Mouse (Mus musculus): ENCODE measurements around the gene Rbm20. TPM values are rescaled to one million over a fixed set of nuclear protein-coding genes. Genes with fewer than 3 reads are reported as not detected.
A peak's percentile ranks its signal among the peaks of the same experiment; 100 is the strongest.

The Rbm20 gene
- polyA plus RNA-seq, 1 experiment from 2014 or later: 52.0 TPM

GRCm38 (mm10) chr19:53807276-53807801, 130.2 kb downstream of the Rbm20 start:
- peak overlapping the region; percentile 45 for H3K4me2 ChIP-seq (ENCODE audit: low read length)
- peak overlapping the region; percentile 53; the same call in 1 of the 2 replicates for H3K9ac ChIP-seq (ENCODE audit: low read length)

GRCm38 (mm10) chr19:53808041-53808777, 131.1 kb downstream of the Rbm20 start:
- ATAC-seq (ENCODE audit: insufficient number of reproducible peaks, insufficient read depth, low FRiP score, low read depth): no peak
- Histone ChIP-seq H3K4me1 (ENCODE audit: control insufficient read depth in 2 of 2, insufficient read depth in 2 of 2, low read length in 2 of 2) (peaks cover 48 to 79% of the 10 kb centered on the region in 2 experiments), H3K9me3 (ENCODE audit: control insufficient read depth, low read length) (no peaks in the 10 kb centered on the region), H3K27me3 (ENCODE audit: control insufficient read depth, insufficient read depth, low read length) (no peaks in the 10 kb centered on the region), H3K4me3 (ENCODE audit: control insufficient read depth in 1 of 2, insufficient read depth in 1 of 2, low read depth in 1 of 2, low read length in 2 of 2) (0 out of 4 replicates have a peak overlapping the region, but pooled peaks of 1 of the 2 experiments have one; percentile 3), H3K9ac (ENCODE audit: low read length) (peak overlapping the region; percentile 53), H3K36me3 (ENCODE audit: control insufficient read depth, insufficient read depth, low read length) (peaks cover 1% of the 10 kb centered on the region), H3K27ac (replicated peaks in 1 of 2; ENCODE audit: control insufficient read depth in 1 of 2, insufficient read depth in 1 of 2, low read depth in 2 of 2, low read length in 2 of 2) (peak overlapping the region; percentile 55 to 79), H3K4me2 (ENCODE audit: low read length) (peak overlapping the region; percentile 45)
- 17% methylated on average over 15 of the region's 15 CpGs for WGBS

More at GRCm38 (mm10) chr19:53807276-53807801, 130.2 kb downstream of the Rbm20 start:
- H3K36me3 ChIP-seq (ENCODE audit: control insufficient read depth, insufficient read depth, low read length): no peaks in the 10 kb centered on the region
- no peak overlapping the region for H3K4me3 ChIP-seq (ENCODE audit: control insufficient read depth in 1 of 2, insufficient read depth in 1 of 2, low read depth in 1 of 2, low read length in 2 of 2)
- H3K4me1 ChIP-seq (ENCODE audit: control insufficient read depth in 2 of 2, insufficient read depth in 2 of 2, low read length in 2 of 2): peaks cover 52 to 85% of the 10 kb centered on the region in 2 experiments
- no peaks in the 10 kb centered on the region for H3K27me3 ChIP-seq (ENCODE audit: control insufficient read depth, insufficient read depth, low read length)
- H3K27ac ChIP-seq (replicated peaks in 1 of 2; ENCODE audit: control insufficient read depth in 1 of 2, insufficient read depth in 1 of 2, low read depth in 2 of 2, low read length in 2 of 2): peak overlapping the region; percentile 43 to 79; a peak in 3 of 4 replicates
- H3K9me3 ChIP-seq (ENCODE audit: control insufficient read depth, low read length): no peaks in the 10 kb centered on the region
- 53% methylated on average over 5 of the region's 5 CpGs for WGBS
- no peak for ATAC-seq (ENCODE audit: insufficient number of reproducible peaks, insufficient read depth, low FRiP score, low read depth)

DNA sequence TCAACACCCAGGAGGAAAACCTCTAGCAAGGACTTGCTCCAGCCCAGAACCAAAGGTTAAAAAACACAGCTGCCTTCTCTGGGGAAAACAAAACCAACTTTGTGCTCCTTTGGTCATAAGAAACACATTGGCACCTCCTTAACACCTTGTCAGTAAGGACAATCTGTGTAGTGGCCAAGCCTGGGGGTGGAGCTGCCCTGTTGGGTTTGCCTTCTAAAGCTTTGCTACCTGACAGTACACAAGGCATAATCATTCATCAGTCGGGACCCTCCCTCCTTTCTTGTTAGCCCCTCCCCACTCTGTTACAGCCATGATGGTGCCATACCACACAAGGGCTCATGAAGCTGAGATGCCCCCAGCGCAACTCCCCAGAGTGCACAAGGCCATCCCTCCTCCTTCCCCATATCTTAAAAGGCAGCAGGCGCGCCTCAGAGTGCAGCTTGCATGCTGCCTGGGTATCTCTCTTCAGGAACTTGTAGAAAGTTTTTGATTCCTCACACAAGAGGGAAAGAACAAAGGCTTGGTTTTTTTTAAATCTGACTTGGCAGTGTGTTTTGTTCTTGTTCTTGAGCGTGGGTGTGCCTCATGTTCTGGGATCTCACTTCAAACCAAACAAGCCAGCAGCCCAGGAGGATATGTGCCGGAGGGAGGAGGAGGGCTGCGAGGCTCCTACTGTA, 132.2 kb downstream of the Rbm20 start:
- Histone ChIP-seq H3K4me1 (ENCODE audit: control insufficient read depth in 2 of 2, insufficient read depth in 2 of 2, low read length in 2 of 2) (peaks cover 39 to 68% of the 10 kb centered on the region in 2 experiments), H3K36me3 (ENCODE audit: control insufficient read depth, insufficient read depth, low read length) (peaks cover 12% of the 10 kb centered on the region), H3K9ac (ENCODE audit: low read length) (peak overlapping the region; percentile 18), H3K27ac (replicated peaks in 1 of 2; ENCODE audit: control insufficient read depth in 1 of 2, insufficient read depth in 1 of 2, low read depth in 2 of 2, low read length in 2 of 2) (peak overlapping the region; percentile 29 to 79), H3K27me3 (ENCODE audit: control insufficient read depth, insufficient read depth, low read length) (no peaks in the 10 kb centered on the region), H3K4me2 (ENCODE audit: low read length) (peak overlapping the region; percentile 33), H3K4me3 (ENCODE audit: control insufficient read depth in 1 of 2, insufficient read depth in 1 of 2, low read depth in 1 of 2, low read length in 2 of 2) (no peak overlapping the region), H3K9me3 (ENCODE audit: control insufficient read depth, low read length) (no peaks in the 10 kb centered on the region)
- WGBS: 20% methylated on average over 7 of the region's 7 CpGs
- ATAC-seq (ENCODE audit: insufficient number of reproducible peaks, insufficient read depth, low FRiP score, low read depth): no peak

DNA sequence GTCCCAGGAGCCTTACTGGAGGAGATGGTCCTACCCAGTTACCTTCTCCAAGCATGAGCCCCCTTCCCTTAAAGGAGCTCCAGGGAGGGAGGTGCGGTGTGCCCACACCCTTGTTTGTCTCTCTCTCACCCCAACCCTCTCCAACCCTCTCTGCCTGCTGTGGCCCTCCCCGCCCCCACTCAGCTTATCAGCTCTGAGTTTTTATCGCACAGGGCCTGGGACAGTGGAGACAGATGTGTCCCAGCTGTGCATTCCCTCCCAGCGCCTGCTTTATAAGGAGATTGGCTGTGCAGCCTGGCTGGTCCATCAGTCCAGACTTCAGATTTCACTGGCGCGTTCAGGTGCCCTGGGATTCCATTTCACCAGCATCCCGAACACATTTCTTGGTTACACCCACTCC, 132.9 kb downstream of the Rbm20 start:
- Histone ChIP-seq H3K9ac (ENCODE audit: low read length) (peak overlapping the region; percentile 21; the same call in 1 of the 2 replicates), H3K9me3 (ENCODE audit: control insufficient read depth, low read length) (no peaks in the 10 kb centered on the region), H3K4me1 (ENCODE audit: control insufficient read depth in 2 of 2, insufficient read depth in 2 of 2, low read length in 2 of 2) (peaks cover 36 to 65% of the 10 kb centered on the region in 2 experiments), H3K4me2 (ENCODE audit: low read length) (peak overlapping the region; percentile 33), H3K36me3 (ENCODE audit: control insufficient read depth, insufficient read depth, low read length) (peaks cover 20% of the 10 kb centered on the region), H3K27me3 (ENCODE audit: control insufficient read depth, insufficient read depth, low read length) (no peaks in the 10 kb centered on the region), H3K4me3 (ENCODE audit: control insufficient read depth in 1 of 2, insufficient read depth in 1 of 2, low read depth in 1 of 2, low read length in 2 of 2) (no peak overlapping the region), H3K27ac (replicated peaks in 1 of 2; ENCODE audit: control insufficient read depth in 1 of 2, insufficient read depth in 1 of 2, low read depth in 2 of 2, low read length in 2 of 2) (peak overlapping the region; percentile 29 to 79)
- peak; percentile 48; the same call in 1 of the 2 replicates for ATAC-seq (ENCODE audit: insufficient number of reproducible peaks, insufficient read depth, low FRiP score, low read depth)
- WGBS: 9% methylated on average over 7 of the region's 7 CpGs

DNA sequence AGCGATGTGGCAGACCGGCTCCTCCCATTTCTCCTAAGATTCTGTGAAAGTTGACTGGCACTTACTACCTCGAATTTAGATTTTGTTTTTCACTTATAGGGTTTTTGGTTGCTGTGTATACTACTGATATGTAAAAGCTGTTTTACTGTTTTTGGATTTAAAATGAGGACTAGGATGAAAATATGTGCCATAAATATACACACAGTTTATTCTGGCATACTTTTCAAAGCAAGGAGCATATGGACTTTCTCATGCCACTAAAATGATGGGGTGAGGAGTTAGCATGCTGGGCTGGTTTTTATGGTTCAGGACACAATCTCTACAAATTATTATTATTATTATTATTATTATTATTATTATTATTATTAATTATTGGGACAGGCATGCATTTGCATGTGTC, 133.5 kb downstream of the Rbm20 start:
- no peak overlapping the region for H3K4me3 ChIP-seq (ENCODE audit: control insufficient read depth in 1 of 2, insufficient read depth in 1 of 2, low read depth in 1 of 2, low read length in 2 of 2)
- 0 out of 2 replicates have a peak overlapping the region, but pooled peaks have one; percentile 21 for H3K9ac ChIP-seq (ENCODE audit: low read length)
- H3K4me2 ChIP-seq (ENCODE audit: low read length): peak overlapping the region; percentile 33
- H3K36me3 ChIP-seq (ENCODE audit: control insufficient read depth, insufficient read depth, low read length): peaks cover 25% of the 10 kb centered on the region
- no peak for ATAC-seq (ENCODE audit: insufficient number of reproducible peaks, insufficient read depth, low FRiP score, low read depth)
- peaks cover 33 to 62% of the 10 kb centered on the region in 2 experiments for H3K4me1 ChIP-seq (ENCODE audit: control insufficient read depth in 2 of 2, insufficient read depth in 2 of 2, low read length in 2 of 2)
- peak overlapping the region; percentile 29 to 79; a peak in 1 of 4 replicates for H3K27ac ChIP-seq (replicated peaks in 1 of 2; ENCODE audit: control insufficient read depth in 1 of 2, insufficient read depth in 1 of 2, low read depth in 2 of 2, low read length in 2 of 2)
- WGBS: 39% methylated on average over 3 of the region's 3 CpGs
- H3K9me3 ChIP-seq (ENCODE audit: control insufficient read depth, low read length): no peaks in the 10 kb centered on the region
- no peaks in the 10 kb centered on the region for H3K27me3 ChIP-seq (ENCODE audit: control insufficient read depth, insufficient read depth, low read length)

DNA sequence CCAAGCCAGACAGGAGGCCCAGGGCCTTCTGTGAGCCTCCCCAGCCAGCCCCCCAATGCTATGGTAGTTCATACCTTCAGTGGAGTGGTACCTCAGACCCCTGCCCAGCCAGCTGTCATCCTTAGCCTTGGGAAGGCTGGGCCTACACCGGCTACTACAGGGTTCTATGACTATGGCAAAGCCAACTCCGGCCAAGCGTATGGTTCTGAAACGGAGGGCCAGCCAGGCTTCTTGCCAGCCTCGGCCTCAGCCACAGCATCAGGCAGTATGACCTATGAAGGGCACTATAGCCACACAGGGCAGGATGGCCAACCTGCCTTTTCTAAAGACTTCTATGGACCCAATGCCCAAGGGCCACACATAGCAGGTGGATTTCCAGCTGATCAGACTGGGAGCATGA, 136.5 kb downstream of the Rbm20 start:
- H3K27me3 ChIP-seq (ENCODE audit: control insufficient read depth, insufficient read depth, low read length): no peaks in the 10 kb centered on the region
- 92% methylated on average over 5 of the region's 5 CpGs for WGBS
- H3K27ac ChIP-seq (replicated peaks in 1 of 2; ENCODE audit: control insufficient read depth in 1 of 2, insufficient read depth in 1 of 2, low read depth in 2 of 2, low read length in 2 of 2): no peak overlapping the region
- no peak for ATAC-seq (ENCODE audit: insufficient number of reproducible peaks, insufficient read depth, low FRiP score, low read depth)
- H3K36me3 ChIP-seq (ENCODE audit: control insufficient read depth, insufficient read depth, low read length): peaks cover 55% of the 10 kb centered on the region
- no peaks in the 10 kb centered on the region for H3K9me3 ChIP-seq (ENCODE audit: control insufficient read depth, low read length)
- H3K9ac ChIP-seq (ENCODE audit: low read length): no peak overlapping the region
- H3K4me2 ChIP-seq (ENCODE audit: low read length): no peak overlapping the region
- H3K4me1 ChIP-seq (ENCODE audit: control insufficient read depth in 2 of 2, insufficient read depth in 2 of 2, low read length in 2 of 2): peaks cover 20 to 35% of the 10 kb centered on the region in 2 experiments
- no peak overlapping the region for H3K4me3 ChIP-seq (ENCODE audit: control insufficient read depth in 1 of 2, insufficient read depth in 1 of 2, low read depth in 1 of 2, low read length in 2 of 2)

DNA sequence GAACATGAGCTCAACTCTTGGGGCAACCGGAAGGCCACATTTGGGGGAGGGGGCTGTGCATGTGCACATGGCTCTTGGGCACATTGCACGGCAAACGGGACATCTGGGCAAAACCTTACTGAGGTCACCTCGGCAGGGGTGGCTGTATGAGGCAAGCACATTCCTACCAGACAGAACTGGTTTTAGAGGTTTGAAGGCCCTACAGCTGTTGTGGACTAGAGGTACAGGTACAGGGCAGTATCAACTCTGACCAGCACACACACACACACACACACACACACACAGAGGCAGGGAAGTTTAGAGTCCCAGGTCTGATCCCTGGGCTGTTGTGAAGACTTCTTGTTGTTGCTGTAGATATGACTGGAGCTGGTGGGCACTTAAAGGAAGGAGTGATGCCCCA, 138.6 kb downstream of the Rbm20 start:
- Histone ChIP-seq H3K4me2 (ENCODE audit: low read length) (no peak overlapping the region), H3K4me3 (ENCODE audit: control insufficient read depth in 1 of 2, insufficient read depth in 1 of 2, low read depth in 1 of 2, low read length in 2 of 2) (no peak overlapping the region), H3K27me3 (ENCODE audit: control insufficient read depth, insufficient read depth, low read length) (no peaks in the 10 kb centered on the region), H3K9me3 (ENCODE audit: control insufficient read depth, low read length) (no peaks in the 10 kb centered on the region), H3K36me3 (ENCODE audit: control insufficient read depth, insufficient read depth, low read length) (peaks cover 76% of the 10 kb centered on the region), H3K4me1 (ENCODE audit: control insufficient read depth in 2 of 2, insufficient read depth in 2 of 2, low read length in 2 of 2) (peaks cover 3 to 28% of the 10 kb centered on the region in 2 experiments; a peak in 3 of 4 replicates), H3K27ac (replicated peaks in 1 of 2; ENCODE audit: control insufficient read depth in 1 of 2, insufficient read depth in 1 of 2, low read depth in 2 of 2, low read length in 2 of 2) (peak overlapping the region in 1 of 2 experiments; percentile 37; a peak in 2 of 4 replicates), H3K9ac (ENCODE audit: low read length) (no peak overlapping the region)
- 67% methylated on average over 4 of the region's 4 CpGs for WGBS
- no peak for ATAC-seq (ENCODE audit: insufficient number of reproducible peaks, insufficient read depth, low FRiP score, low read depth)

All from heart, embryonic 14.5 days (tissue).